Mouse (Mus musculus) spleen, adult 2 months (tissue): ENCODE measurements around the gene Gm20390.

ENCODE experiments used
- CTCF ChIP-seq: fragments of 200-500 bp; IDR thresholded peaks from 2 replicates; pipeline ENCODE4 v1.5.1; 2011; ENCODE audit warnings: mild to moderate bottlenecking, inconsistent platforms; ENCODE audit not compliant: insufficient read depth, insufficient read length, insufficient replicate concordance; ENCODE audit errors: extremely low read depth
- POLR2A ChIP-seq: fragments of 200-500 bp; IDR thresholded peaks from 2 replicates; pipeline ENCODE4 v1.6.1; 2011; ENCODE audit warnings: low read depth, low read length, inconsistent platforms

GRCm38 (mm10) chr11:93984619-93985018 is 16.5 kb upstream of the Gm20390 start:
- TF ChIP-seq CTCF = no peak
- TF ChIP-seq POLR2A = no peak
